Mouse (Mus musculus): ENCODE data around the gene Chd1l.
A peak's percentile ranks its signal among the peaks of the same experiment; 100 is the strongest.

Gene Chd1l

GRCm38 (mm10) chr3:97609845-97610410, at the start of gene Chd1l:
Chd1l (minus strand) TSS chr3:97610203.
- peak; percentile 88 for DNase-seq

- no peak for DNase-seq
Measured at GRCm38 (mm10) chr3:97659746-97660145, 49.7 kb upstream of the Chd1l start.

- DNase-seq = peak; percentile 32
Measured at GRCm38 (mm10) chr3:97658426-97659193, 48.6 kb upstream of the Chd1l start.

- DNase-seq = peak; percentile 99
Measured at GRCm38 (mm10) chr3:97657655-97658411, 47.8 kb upstream of the Chd1l start, which contains the start of gene Prkab2. Prkab2 (plus strand) TSS chr3:97658193.

GRCm38 (mm10) chr3:97654901-97655300, 44.9 kb upstream of the Chd1l start:
- DNase-seq = no peak

- DNase-seq = no peak
Measured at GRCm38 (mm10) chr3:97653781-97654180, 43.8 kb upstream of the Chd1l start.

- DNase-seq = no peak
Measured at GRCm38 (mm10) chr3:97651604-97652003, 41.6 kb upstream of the Chd1l start.

GRCm38 (mm10) chr3:97649469-97649868, 39.5 kb upstream of the Chd1l start:
- no peak for DNase-seq

GRCm38 (mm10) chr3:97649022-97649421, 39.0 kb upstream of the Chd1l start:
- no peak for DNase-seq

GRCm38 (mm10) chr3:97648518-97648917, 38.5 kb upstream of the Chd1l start:
- no peak for DNase-seq

- no peak for DNase-seq
Measured at GRCm38 (mm10) chr3:97642001-97642400, 32.0 kb upstream of the Chd1l start.

GRCm38 (mm10) chr3:97641396-97641795, 31.4 kb upstream of the Chd1l start:
- no peak for DNase-seq

- DNase-seq = no peak
Measured at GRCm38 (mm10) chr3:97634288-97634761, 24.3 kb upstream of the Chd1l start.

GRCm38 (mm10) chr3:97633456-97633855, 23.5 kb upstream of the Chd1l start:
- no peak for DNase-seq

- no peak for DNase-seq
Measured at GRCm38 (mm10) chr3:97631258-97631860, 21.4 kb upstream of the Chd1l start.

GRCm38 (mm10) chr3:97630746-97631145, 20.7 kb upstream of the Chd1l start:
- no peak for DNase-seq

- no peak for DNase-seq
Measured at GRCm38 (mm10) chr3:97629941-97630340, 19.9 kb upstream of the Chd1l start.

- DNase-seq = no peak
Measured at GRCm38 (mm10) chr3:97628391-97629001, 18.5 kb upstream of the Chd1l start, which contains the start of gene Fmo5. Fmo5 (plus strand) TSS chr3:97628804.

- DNase-seq = no peak
Measured at GRCm38 (mm10) chr3:97627893-97628292, 17.9 kb upstream of the Chd1l start.

GRCm38 (mm10) chr3:97624611-97625010, 14.6 kb upstream of the Chd1l start:
- no peak for DNase-seq

GRCm38 (mm10) chr3:97620657-97621056, 10.7 kb upstream of the Chd1l start:
- DNase-seq = no peak

- no peak for DNase-seq
Measured at GRCm38 (mm10) chr3:97617899-97618298, 7.9 kb upstream of the Chd1l start.
